Mouse (Mus musculus) midbrain, postnatal 0 days (tissue): Measurements from ENCODE around the gene Glb1l3. TPM values are rescaled to one million over a fixed set of nuclear protein-coding genes. Genes with fewer than 3 reads are reported as not detected.

Experiments
- ATAC-seq: fragments of 200-750 bp; cut with Nextera tagmentation; 2 replicates; pipeline ENCODE4 v1.8.0; 2017; ENCODE audit warnings: moderate number of reproducible peaks, mild to moderate bottlenecking, moderate TSS enrichment, moderate library complexity; ENCODE audit not compliant: low FRiP score
- DNase-seq: peaks from one replicate; pipeline ENCODE4 v3.0.0-alpha.2; 2015; ENCODE audit warnings: low spot score
- H3K27ac ChIP-seq: fragments of 300-500 bp; sonication (generic); 2 replicates; pipeline ENCODE4 v1.5.1; 2014; ENCODE audit warnings: low read depth, mild to moderate bottlenecking, low read length, mixed read lengths
- H3K27me3 ChIP-seq: fragments of 300-500 bp; sonication (generic); 2 replicates; pipeline ENCODE4 v1.6.1; 2014; ENCODE audit warnings: low read length, control low read depth, mixed read lengths; ENCODE audit not compliant: insufficient read depth
- H3K36me3 ChIP-seq: fragments of 300-500 bp; sonication (generic); 2 replicates; pipeline ENCODE4 v1.6.1; 2014; ENCODE audit warnings: low read length, control low read depth, mixed read lengths; ENCODE audit not compliant: insufficient read depth
- H3K4me1 ChIP-seq: fragments of 300-500 bp; sonication (generic); 2 replicates; pipeline ENCODE4 v1.6.1; 2014; ENCODE audit warnings: mild to moderate bottlenecking, control low read depth, antibody characterized with exemption, low read length, mixed read lengths; ENCODE audit not compliant: insufficient read depth
- H3K4me2 ChIP-seq: fragments of 300-500 bp; sonication (generic); 2 replicates; pipeline ENCODE4 v1.6.1; 2014; ENCODE audit warnings: low read depth, mild to moderate bottlenecking, low read length, mixed read lengths; ENCODE audit not compliant: poor library complexity, severe bottlenecking
- H3K4me3 ChIP-seq: fragments of 300-500 bp; sonication (generic); 2 replicates; pipeline ENCODE4 v1.5.1; 2014; ENCODE audit warnings: low read depth, mild to moderate bottlenecking, low read length, moderate library complexity
- H3K9ac ChIP-seq: fragments of 300-500 bp; sonication (generic); replicated peaks from 2 replicates; pipeline ENCODE4 v1.6.1; 2014; ENCODE audit warnings: mild to moderate bottlenecking, low read length, moderate library complexity, mixed read lengths; ENCODE audit not compliant: poor library complexity, severe bottlenecking
- H3K9me3 ChIP-seq: fragments of 300-500 bp; sonication (generic); 2 replicates; pipeline ENCODE4 v1.6.1; 2016; ENCODE audit warnings: low read length, control low read depth
- CTCF ChIP-seq: IDR thresholded peaks from 2 replicates; pipeline ENCODE4 v1.5.1; 2016; ENCODE audit warnings: antibody characterized with exemption, mild to moderate bottlenecking
- WGBS: fragments of 180-500 bp; shearing (Covaris S2); extraction: QIAGEN DNeasy Blood & Tissue Kit; methylation state at CpG from one replicate; pipeline ENCODE4 v1.1.7; 2014; 5-methylcytosine and 5-hydroxymethylcytosine counted together
- polyA plus RNA-seq: library from polyadenylated mRNA; unstranded; fragments of >200 nt; fragmentation: Nextera tagmentation; extraction: Ambion mirVana; gene quantifications from 2 replicates; pipeline ENCODE4 v1.2.1, GENCODE M21; 2015
- total RNA-seq: library from RNA; depleted of rRNA; stranded (reverse); fragments of >200 nt; gene quantifications from 2 replicates; pipeline ENCODE4 v1.2.3, GENCODE M21; 2014

Gene Glb1l3
- total and polyA plus RNA-seq, 2 experiments from 2014 or later: not detected

DNA sequence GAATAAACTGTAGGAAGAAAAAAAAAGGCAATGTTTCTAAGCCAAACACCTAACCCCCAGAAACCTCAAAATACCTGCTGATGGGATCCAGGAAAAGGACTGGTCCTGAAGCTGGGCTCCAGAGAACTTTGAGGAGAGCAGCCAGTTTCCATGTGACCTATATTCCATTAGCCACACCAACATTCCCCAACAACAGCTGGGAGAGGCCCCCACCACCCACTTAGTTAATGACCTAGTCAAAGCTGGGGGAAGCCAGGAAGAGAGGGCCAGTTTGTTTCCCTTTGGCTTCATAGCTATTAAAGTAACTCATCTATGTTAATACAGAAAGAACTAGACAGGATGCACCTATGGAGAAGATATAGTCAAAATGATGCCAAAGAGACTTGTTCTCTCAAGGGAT lies 56.4 kb downstream of the Glb1l3 start:
- no peak overlapping the region for H3K4me2 ChIP-seq
- H3K27ac ChIP-seq: no peak overlapping the region
- H3K9ac ChIP-seq: no peak overlapping the region
- no peak for DNase-seq
- no peaks in the 10 kb centered on the region for H3K4me1 ChIP-seq
- H3K4me3 ChIP-seq: no peak overlapping the region
- H3K36me3 ChIP-seq: no peaks in the 10 kb centered on the region
- H3K9me3 ChIP-seq: no peaks in the 10 kb centered on the region
- no peaks in the 10 kb centered on the region for H3K27me3 ChIP-seq
- no peak for TF ChIP-seq CTCF
- ATAC-seq: no peak

- Histone ChIP-seq H3K4me2 (no peak overlapping the region), H3K27me3 (no peaks in the 10 kb centered on the region), H3K9me3 (no peaks in the 10 kb centered on the region), H3K36me3 (no peaks in the 10 kb centered on the region), H3K4me1 (no peaks in the 10 kb centered on the region), H3K27ac (no peak overlapping the region), H3K9ac (no peak overlapping the region), H3K4me3 (no peak overlapping the region)
- TF ChIP-seq CTCF: no peak
- 94% methylated on average over 2 of the region's 2 CpGs for WGBS
- no peak for DNase-seq
- no peak for ATAC-seq
These were observed 60.3 kb downstream of the Glb1l3 start for GRCm38 (mm10) chr9:26800357-26800756.

GRCm38 (mm10) chr9:26798731-26799130 lies 62.0 kb downstream of the Glb1l3 start:
- H3K9me3 ChIP-seq: no peaks in the 10 kb centered on the region
- no peak overlapping the region for H3K4me3 ChIP-seq
- no peak overlapping the region for H3K4me2 ChIP-seq
- H3K27ac ChIP-seq: no peak overlapping the region
- no peaks in the 10 kb centered on the region for H3K27me3 ChIP-seq
- no peak for TF ChIP-seq CTCF
- H3K4me1 ChIP-seq: no peaks in the 10 kb centered on the region
- no peaks in the 10 kb centered on the region for H3K36me3 ChIP-seq
- WGBS: 86% methylated on average over 1 of the region's 1 CpGs
- no peak overlapping the region for H3K9ac ChIP-seq
- DNase-seq: no peak
- no peak for ATAC-seq

DNA sequence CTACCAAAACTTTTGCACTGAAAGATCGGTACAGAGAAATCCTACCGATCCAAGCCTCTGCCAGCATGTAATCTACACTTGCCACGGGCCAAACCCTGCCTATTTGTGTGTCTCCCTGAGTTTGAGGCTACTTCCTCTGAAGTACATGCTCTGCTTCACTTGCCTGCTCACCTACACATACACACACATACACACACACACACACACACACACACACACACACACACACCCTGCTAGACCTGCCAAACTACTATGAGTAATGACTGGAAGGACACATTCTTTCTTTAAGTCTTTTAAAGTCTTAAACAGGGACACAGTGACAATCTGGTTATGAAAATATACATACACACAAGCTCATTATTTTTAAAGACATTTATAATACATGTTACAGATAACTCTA lies 62.5 kb downstream of the Glb1l3 start:
- 90% methylated on average over 3 of the region's 3 CpGs for WGBS

DNA sequence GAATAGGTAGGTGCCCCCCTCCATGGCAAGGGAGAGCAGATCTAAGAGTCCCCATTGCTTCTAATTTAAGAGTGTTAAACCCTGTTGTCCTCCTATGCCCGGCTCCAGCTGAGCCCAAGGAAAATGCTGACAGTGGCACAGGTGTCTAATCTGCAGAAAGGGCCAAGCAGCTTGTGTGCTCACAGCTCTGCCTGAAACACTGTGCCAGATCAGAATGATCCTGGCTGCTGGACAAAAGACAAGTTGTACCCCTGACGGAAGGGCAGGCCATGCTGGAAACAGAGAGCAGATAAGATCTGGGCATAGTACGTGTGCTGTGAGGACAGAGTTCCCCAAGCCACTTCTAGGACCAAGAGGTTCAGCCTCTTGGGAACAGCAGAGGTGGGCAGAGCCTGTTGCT lies 67.9 kb downstream of the Glb1l3 start:
- no peaks in the 10 kb centered on the region for H3K4me1 ChIP-seq
- DNase-seq: peak; percentile 17
- no peak overlapping the region for H3K4me3 ChIP-seq
- H3K27ac ChIP-seq: no peak overlapping the region
- no peaks in the 10 kb centered on the region for H3K36me3 ChIP-seq
- no peak for ATAC-seq
- TF ChIP-seq CTCF: no peak
- 77% methylated on average over 3 of the region's 3 CpGs for WGBS
- H3K27me3 ChIP-seq: no peaks in the 10 kb centered on the region
- no peaks in the 10 kb centered on the region for H3K9me3 ChIP-seq
- H3K4me2 ChIP-seq: no peak overlapping the region
- no peak overlapping the region for H3K9ac ChIP-seq

More for the DNA sequence above, 62.5 kb downstream of the Glb1l3 start:
- no peaks in the 10 kb centered on the region for H3K27me3 ChIP-seq
- no peak for TF ChIP-seq CTCF
- no peak overlapping the region for H3K4me3 ChIP-seq
- no peak overlapping the region for H3K9ac ChIP-seq
- ATAC-seq: no peak
- no peak overlapping the region for H3K27ac ChIP-seq
- no peaks in the 10 kb centered on the region for H3K4me1 ChIP-seq
- no peak for DNase-seq
- H3K9me3 ChIP-seq: no peaks in the 10 kb centered on the region
- H3K36me3 ChIP-seq: no peaks in the 10 kb centered on the region
- H3K4me2 ChIP-seq: no peak overlapping the region

DNA sequence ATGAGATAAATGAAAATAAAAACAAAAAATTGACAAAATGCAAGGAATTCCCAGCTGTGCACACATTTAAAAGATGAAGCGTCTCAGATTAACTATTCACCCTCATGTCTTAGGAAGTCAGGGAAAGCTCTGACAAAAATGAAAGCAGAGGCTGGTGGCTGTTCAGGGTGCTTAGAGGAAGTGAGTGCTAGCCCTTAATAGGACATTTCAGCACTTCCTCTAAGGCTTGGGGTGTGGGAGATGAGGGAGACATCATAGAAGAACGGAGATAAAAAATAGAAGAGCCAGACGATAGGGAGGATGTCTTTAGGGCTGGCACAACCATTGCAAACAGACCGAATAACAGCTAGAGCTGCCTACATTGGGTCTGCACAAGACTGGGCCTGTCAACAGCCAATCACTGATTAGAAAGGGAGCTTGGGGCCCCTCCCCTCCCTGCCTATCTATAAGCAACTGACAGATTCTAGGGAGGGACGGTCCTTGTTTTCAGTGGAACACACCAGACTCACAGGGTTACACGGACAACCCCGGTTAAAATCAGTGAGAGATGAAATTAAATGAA lies 77.2 kb downstream of the Glb1l3 start:
- Histone ChIP-seq H3K4me3 (no peak overlapping the region), H3K9ac (no peak overlapping the region), H3K9me3 (no peaks in the 10 kb centered on the region), H3K27ac (no peak overlapping the region), H3K27me3 (no peaks in the 10 kb centered on the region), H3K4me2 (no peak overlapping the region), H3K4me1 (no peaks in the 10 kb centered on the region), H3K36me3 (no peaks in the 10 kb centered on the region)
- no peak for ATAC-seq
- DNase-seq: no peak
- TF ChIP-seq CTCF: no peak
- 58% methylated on average over 7 of the region's 7 CpGs for WGBS
